Mouse (Mus musculus) E14TG2a.4 (cell line): ENCODE results near the gene Plcb4.

Experiments used
- CTCF ChIP-seq: conservative IDR thresholded peaks from 2 replicates; pipeline ENCODE4 v1.5.1; 2014; ENCODE audit warnings: low read length
- POU5F1 ChIP-seq: IDR thresholded peaks from 2 replicates; pipeline ENCODE4 v1.6.1; 2014; ENCODE audit warnings: low read length, borderline replicate concordance

DNA sequence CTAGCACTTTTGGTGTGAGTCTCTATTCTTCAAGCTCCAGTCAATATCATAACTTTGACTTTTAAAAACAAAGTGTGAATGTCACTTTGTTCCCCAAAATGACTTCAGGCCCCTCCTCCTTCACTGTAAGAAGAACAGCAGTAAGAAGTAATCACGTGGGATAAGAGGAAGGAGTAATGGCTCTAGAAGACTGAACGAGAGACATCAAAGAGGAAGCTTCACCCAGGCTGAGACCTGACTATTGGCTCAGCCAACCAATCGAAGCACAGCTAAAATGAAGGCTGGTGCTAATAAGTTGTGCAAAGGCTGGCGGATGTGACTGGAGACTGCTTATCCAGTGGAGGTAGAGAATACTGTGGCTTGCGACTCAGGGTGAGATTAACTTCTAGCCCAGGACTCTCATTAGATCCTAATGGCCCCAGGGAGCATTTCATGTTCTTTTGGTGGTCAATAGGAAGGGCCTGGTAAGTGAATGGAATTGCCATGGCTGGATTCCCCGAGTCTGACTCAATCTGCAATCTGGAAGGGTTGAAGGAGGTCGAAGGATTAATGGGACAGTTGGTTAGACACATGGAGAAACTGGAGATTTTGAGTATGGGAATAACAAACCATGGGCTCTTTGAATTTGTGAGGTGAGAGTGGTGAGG, 225.8 kb downstream of the Plcb4 start:
- TF ChIP-seq CTCF (no peak), POU5F1 (no peak)
